Mouse (Mus musculus) embryo, embryonic 10 days (tissue): ENCODE results near the gene Tmed4.
A peak's percentile ranks its signal among the peaks of the same experiment; 100 is the strongest.

ENCODE experiments used
- DNase-seq: peaks from one replicate; pipeline ENCODE4 v3.0.0-alpha.2; 2015; ENCODE audit warnings: low spot score

Gene Tmed4

DNA sequence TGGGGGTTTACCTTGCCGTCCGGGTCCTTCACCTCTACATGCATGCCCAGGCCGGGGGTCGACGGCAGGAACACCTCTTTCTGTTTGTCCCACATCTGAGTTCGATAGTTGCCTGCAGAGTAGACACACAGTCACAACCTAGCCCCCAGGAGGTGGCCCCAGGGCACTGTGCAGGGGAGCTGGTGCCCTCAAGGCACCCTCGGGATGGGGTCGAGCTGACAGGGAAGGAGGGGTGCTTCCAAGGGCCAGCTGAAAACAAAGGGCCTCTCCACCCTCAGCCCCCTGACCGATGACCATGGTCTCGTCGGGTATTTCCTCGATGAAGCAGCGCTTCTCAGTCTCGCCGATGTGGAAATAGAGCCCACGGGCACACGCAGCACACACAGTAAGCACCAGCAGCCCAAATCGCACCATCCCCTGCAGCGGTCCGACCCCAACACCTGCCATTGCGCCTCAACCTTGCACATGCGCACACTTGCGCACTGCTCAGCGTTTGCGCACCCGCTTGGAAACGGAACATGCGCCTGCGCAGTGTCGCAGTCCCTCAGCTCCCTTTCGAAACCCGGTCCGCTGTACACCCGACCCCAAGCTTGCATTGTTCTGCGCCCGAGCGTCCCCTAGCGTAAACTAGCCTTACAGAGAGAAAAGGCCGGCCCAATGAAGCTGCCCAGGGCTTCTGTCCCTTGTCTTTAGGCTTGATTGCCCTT is at the start of gene Tmed4:
TSS of gene Tmed4 (minus strand) at position 484 of the 707 bp plus-strand sequence.
- DNase-seq, result peak; percentile 100

DNA sequence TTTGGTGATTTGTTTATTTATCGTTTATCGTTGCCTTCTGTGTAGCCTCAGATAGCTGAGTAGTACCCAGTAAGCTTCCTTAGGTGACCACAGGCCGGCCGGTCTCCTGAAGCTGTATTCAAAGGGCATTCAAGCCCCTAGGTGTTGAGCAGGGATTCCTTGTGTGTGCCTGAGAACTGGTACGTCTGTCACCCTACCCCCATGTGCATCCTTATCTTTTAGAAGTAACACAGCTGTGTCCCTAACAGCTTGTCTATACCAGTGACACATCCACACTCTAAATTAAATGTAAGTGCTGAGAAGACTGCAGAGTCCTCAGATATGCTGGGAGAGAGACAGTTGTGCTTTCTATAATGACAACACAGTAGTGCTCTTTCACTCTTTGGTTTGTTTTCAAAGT is 48.7 kb upstream of the Tmed4 start:
- no peak for DNase-seq

DNA sequence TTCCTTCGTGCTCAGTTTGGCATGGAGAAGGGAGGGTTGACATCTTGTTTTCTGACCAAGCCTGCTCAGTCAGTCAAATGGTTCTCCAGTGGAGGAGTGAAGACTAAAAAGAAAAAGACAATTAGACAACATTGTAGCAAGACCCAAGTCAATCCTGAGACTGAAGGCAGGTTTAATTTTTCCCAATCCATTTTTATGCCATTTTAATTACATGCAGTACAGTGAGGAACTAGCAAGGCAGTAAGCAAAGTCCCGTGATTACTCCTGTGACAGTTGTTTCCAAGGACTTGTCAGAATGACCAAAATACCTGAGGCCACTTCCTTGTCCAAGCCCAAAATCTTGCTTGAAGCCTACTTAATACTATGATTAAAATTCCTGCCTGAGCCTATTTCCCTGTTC is 47.4 kb upstream of the Tmed4 start:
- no peak for DNase-seq

DNA sequence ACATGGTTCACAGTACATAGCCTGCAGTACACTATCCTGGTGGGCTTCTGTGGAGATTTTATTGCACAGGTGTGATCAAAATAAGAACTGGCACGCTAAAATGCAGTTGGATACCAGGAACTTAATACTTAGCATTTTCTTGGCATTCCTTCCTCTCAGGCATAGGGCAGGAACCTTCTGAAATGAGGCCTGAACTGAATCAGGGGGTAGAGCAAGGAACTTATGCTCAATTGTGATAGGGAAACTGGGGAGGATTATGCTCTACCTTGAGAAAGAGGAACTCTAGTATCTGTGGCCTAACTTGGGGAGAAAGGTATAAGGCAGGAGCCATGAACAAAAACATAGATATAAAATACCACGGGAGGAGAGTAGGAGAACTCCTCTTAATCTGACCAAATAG is 44.7 kb upstream of the Tmed4 start:
- DNase-seq, result no peak

DNA sequence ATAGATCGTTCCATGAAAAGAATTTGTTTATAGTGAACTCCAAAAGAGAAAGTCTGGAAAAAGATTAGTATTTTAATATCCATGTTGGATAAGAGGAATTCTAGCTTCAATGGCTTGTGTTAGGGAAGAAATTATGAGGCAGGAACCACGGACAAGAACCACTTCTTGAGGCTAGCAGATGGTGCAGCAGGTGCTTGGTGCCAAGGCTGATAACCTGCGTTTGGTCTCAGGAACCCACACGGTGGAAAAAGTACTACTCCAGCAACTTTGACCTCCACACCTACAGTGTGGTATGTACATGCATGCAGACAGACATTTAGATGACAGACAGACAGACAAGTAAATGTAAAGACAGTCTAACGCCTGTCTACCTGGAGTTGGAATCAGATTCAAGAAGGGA is 43.9 kb upstream of the Tmed4 start:
- no peak for DNase-seq

DNA sequence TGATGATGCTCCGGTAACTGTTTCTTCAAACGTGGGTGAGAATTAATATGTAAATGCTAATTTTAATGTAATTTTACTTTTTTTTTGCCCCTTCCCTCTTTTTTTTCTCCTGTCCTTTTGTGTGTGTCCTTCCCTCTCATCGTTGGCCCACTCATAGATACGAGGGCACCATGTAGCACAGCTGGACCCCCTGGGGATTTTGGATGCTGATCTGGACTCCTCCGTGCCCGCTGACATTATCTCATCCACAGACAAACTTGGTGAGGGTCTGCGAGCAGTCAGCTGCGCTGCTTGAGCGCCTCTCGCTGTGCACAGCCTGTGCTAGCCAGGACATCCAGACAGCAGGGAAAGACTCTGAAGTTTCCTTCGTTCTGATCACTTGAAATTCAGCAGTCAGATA is 42.2 kb upstream of the Tmed4 start:
- DNase-seq, result no peak

DNA sequence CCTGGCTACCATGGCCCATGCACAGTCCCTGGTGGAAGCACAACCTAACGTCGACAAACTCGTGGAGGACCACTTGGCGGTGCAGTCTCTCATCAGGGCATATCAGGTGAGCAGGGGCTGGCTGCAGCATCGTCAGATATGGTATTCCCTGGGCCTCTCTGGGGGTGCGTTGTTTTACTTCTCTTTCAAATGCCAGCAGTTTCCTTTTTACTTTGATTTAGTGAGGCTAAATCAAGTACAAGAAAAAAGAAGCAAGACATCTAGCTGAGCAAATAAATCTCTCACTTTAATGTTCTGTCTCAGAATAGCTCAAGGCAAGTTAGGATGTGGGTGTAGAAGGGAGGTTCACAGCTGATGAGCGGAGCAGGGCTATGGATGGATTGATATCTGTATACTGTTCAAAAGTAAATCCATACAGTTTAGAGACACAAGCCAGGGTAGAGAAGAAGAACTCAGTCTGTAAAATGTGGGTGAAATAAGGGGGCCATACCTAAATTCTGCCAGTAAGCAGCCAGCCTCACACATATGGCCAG is 39.3 kb upstream of the Tmed4 start:
- DNase-seq, result no peak

DNA sequence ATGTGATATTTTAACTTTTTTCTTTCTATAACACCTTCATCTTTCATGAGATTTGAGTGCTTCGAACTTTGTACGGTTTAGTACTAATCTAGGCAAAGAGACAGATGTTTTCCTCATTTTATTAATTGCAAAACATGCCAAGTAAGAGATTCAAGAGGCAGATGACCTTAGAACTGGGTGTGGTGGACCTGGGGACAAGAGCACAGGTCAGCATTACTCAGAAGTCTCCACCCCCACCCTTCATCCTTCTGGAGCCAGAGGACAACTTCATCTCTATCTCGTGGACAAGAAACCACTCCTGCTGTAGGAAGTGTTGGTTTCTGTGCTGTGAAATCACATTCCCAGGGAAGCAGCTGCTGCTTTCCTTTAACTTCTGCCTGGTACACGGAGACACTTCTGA is 33.5 kb upstream of the Tmed4 start:
- DNase-seq, result no peak

DNA sequence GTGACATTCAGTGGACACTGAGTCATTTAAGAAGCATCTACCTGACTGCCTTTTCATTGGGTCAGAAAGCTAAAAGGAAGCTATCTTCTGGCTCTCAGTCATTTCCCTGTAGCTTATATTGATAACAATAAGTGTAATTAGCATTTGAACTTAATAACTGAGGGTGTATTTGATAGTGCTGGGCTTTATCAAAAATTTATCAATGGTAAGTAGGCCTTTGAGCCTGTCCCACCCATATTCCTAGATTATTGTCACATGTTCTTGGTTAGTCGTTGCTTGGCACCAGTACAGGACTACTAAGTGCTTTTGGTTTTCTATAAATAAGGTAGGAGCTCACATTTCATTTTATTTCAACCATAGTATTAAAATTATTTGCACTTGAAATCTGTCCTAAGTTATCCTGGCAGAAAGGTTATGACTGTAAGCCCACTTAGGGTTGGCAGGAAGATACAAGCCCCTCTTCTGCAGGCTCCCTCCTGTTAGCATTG is 31.3 kb upstream of the Tmed4 start:
- DNase-seq, result no peak

DNA sequence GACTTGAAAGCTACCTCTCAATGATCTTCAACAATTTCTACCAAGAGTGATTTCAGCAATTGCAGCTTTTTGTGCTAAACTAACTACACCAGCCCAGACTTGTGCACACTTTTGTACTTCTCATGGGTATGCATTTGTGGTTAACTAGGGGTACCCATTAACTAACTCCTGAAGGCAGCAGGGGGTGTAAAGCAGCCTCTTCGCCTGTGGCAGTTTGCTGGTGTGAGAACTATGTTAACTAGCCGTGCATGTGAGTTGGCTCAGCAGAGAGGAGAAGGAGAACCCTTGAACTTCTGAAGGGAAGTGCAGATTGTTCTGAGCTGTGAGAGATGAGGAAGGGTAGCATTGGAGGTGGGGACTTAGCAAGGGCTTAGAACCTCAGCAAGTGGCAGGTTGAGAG is 28.1 kb upstream of the Tmed4 start:
- DNase-seq, result no peak

DNA sequence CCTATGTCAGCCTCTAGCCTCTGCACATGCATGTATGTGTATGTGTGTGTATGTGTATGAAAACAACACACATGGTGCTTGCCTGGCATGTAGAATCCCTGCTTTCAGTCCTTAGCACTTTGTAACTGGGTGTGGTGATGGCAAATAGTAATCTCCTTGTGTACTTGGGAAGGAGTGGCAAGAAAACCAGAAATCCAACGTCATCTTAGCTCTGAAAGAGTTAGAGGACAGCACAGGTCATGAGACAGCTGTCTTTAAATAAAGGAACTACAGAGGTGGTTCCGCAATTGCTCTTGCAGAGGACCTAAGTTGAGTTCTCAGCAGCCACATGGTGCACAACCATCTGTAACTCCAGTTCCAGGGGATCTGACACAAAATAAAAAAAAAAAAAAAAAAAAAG is 24.8 kb upstream of the Tmed4 start:
- no peak for DNase-seq

DNA sequence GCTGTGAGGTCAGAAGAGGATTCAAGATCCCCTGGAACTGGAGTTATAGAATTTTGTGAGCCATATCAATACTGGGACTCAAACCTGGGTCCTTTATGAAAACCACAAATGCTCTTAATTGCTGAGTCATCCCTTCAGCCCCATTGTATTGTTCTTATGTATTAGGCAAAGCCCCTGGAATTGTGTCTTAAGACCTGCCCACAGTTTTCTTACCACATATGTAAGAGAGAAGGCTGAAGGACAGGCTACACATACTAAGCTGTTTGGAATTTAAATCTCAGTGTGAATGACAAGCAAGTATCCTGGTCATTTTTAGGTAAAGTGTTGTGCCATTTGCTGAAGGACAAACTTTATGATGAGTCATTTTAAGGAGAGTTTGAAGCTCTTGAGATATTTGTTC is 21.4 kb upstream of the Tmed4 start:
- DNase-seq, result no peak

DNA sequence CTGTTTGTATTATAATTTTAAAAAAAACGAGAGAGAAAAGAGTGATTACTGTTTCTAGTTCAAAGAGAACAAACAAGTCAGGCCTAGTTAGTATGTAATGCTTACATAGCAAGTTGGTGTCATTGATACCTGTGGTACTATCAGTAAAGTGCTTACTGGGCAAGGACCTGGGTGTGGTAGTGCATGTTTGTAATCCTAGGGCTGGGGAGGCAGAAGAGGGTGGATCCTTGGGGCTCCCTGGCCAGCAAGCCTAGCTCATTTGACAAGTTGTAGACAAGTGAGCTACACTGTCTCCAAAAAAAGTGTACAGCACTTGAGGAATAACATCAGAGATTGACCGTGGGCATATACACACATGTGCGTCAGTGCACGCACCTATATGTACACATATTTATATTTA is 20.0 kb upstream of the Tmed4 start:
- DNase-seq, result no peak

DNA sequence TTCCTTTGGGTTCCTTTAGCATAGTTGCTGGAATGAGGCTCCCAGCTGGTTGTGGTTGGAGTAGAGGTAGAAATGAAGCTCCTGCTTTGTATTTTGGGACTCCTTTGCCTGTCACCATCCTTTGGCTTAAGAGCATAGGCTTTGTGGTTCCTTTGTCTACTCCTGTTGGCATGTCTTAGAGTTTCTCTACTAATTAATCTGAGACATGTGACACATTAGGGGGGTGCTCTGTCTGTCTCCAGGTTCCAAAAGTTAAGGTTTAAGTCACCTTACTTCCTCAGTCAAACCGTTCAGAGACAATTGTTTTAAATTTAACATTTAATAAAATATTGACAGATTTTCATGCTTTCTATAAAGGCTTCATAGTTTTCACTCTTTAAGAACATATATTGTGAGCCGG is 18.9 kb upstream of the Tmed4 start:
- DNase-seq, result no peak

DNA sequence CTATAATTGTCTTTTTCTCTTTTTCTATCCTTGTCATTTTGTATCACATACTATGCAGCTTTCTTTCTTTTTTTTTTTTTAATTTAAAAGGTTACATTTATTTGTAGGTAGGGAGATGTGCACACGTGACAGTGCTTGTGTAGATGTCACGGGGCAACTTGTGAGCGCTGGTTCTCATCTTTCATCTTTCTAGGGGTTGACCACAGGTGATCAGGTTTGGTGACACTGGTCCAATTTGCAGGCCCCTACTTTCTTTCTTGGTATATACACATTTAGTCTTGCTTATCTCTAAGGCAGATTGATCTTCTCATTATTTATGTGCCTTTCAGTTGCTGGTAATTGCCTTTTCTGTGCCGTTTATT is 18.3 kb upstream of the Tmed4 start:
- no peak for DNase-seq

DNA sequence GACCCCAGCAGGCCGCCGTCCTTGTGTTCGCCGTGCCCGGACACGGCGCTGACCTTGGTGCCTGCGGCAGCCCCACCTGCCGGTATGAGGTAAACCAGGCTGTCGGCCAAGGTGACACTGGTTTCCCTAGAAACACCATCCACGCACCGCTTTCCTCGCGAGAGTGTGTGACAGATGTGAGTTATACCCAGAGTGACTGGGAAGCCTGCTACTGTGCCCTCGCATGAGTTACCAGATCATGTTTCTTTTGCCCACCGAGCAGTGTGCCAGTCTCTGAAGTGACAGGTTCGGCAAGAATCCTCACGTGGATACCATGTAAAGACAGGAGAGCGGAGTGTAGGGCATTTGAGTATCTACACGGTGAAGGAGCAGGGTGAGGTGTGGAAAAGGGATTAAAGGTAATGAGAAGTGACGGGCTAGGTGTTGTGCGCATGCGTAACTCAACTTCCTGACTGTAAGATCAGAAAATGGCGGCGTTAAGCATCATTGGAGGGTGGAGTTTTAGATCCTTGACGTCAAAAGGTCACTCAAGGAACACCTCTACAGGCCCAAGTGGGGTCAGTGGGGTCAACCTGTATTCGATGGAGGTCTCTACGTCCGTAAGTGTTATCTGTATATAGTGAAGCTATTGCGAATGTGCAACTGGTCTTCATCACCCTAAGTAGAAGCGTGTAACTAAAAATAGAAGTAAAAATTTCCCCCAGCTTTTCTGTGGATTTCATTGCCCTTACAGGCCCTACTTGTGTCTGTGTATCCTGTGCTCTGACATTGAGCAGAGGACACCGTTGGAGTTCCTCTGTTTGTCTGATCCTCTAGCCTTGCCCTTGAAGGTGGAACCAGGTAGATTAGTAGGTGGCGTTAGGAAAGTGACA is 17.7 kb upstream of the Tmed4 start:
- peak; percentile 86 for DNase-seq

DNA sequence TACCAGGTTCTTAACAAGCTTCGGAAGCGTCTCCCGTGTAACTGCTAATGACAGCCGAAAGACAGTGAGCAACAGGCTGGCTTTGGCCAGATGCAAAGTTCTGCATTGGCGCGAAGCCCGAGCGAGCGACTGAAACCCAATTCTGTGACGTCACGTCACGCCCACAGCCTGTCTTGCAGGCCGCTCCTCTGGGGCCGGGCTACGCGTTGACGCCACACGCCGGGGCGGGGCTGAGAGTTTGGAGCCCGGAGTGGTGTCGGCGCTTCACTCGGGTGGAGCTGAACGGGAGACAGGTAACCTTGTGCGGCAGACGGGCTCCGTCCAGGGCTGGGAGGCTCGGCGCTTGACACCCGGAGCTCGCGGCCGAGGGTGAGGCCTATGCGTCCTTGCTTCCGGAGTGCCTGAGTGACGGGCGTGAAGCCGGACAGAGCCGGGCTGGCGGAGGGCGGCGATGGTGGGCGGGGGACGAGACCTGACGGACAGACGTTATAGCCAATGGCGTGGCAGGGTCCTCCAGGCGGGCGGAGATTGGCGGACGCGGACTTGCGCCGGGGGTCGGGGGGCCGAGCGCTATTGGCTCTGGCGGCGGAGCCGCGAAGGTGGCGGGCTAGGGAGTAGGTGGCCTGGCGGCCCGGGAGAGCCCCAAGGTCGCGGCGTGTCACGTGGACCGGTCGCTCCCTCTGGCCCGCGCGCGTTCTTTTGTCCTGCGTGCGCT is 16.9 kb upstream of the Tmed4 start, which contains the start of gene Ogdh:
TSS of gene Ogdh (plus strand) at position 233 of the 715 bp plus-strand sequence.
- DNase-seq, result peak; percentile 100

DNA sequence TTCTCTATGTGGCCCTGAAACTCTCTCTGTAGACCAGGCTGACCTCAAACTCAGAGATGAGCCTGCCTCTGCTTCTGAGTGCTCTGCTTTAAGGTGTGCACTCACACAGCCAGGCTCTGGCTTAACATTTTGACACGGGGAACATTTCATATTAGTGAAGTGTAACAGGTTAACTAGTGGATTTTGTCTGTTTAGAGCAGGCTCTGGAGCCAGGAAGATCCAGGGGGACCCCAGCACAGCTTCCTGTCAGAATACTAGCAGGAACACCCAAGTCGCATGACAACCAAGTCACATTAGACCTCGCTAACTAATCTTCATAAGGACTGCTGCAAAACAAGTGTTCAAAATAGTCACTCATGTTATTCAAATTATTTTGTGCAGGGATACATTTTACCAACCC is 16.2 kb upstream of the Tmed4 start:
- no peak for DNase-seq

DNA sequence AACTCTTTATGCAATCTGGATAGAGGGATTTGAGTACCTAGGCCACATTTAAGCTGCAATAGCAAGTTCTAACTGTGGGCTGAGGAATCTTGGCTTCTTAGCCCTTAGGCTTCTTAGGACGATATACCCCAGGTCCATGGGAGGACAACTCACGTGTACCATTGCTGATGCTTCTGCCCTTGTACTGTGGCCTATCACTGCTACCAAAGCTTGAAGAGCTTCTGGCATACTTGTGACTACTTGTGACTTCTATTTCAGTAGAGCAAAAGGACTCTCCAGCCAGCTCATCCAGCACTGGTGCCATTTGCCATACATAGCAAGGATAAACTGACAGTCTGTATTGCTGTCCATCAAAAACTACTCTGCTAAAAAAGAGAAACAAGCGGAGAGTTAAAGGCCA is 15.5 kb upstream of the Tmed4 start:
- no peak for DNase-seq

DNA sequence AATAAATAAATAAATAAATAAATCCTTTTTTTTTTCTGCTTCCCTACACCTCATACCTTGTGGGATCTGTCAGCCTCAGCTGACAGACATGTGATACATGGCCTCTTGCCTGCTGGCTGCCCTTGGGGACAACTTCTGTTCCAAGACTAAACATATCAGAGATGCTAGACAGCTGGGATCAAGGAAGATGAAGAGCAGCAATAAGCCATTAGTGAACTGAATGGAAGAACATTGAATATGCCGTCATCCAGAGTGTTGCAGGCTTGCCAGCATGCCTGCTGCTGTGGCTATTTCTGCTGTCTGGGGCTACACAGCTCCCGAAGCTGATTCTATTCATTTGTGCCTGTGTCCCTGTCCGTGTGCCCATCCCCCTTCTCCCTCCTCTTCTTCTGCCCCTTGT is 8.3 kb upstream of the Tmed4 start:
- DNase-seq, result no peak

DNA sequence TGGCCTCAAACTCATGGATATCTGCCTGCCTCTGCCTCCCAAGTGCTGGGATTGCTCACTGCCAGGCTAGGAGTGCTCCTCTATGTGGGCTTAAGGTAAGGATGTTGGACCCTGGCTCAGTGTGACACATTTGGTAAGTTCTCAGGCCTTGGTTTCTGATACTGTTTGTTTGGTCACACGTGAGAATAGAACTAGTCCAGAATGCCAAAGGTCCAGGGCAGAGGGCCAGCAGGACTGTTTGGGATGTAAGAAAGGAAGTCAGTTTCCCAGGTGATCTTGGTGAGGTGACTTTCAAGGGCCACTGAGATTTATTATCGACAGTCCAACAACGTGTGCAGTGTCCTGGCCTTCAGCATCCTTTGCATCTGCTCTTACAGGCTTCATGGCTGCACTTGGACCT is 1.8 kb upstream of the Tmed4 start:
- DNase-seq, result no peak

DNA sequence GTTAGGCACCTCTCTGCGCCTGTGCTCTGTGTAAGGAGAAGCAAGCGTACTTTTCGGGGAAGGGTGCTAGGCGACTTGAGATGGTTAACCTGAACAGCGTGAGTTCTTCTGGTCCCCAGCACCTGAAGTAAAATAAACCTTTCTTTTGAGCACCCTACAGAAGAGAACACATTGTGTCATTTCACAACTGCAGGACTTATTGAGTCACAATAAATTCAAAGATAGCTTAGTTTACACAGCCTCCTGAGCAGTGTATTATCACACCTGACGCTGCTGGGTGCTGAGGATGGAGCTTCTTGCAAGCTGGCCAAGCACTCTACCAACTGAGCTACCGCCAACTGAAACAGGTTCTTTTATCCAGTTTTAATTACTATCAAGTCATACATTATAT is 419 bp upstream of the Tmed4 start:
- DNase-seq, result no peak

DNA sequence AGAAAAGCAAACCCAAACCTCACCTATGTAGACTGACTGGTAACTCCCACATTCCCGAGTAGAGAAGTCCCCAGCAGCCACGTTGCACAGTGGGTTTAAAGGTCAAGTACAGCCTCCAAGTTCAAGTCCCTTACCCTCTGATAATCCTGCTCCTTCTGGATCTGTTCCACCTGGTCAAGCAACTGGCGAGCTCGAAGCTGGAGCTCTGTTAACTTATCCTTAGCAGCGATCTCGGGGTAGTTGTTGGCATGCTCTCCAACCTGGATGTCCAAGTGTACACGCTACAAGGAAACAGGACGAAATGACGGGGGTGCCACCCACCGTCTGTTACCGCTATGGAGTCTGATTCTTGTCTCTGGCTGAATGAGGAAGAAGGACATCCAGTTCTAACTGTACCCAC is 1.1 kb downstream of the Tmed4 start:
- no peak for DNase-seq
